Mouse (Mus musculus): ENCODE results near the gene Aasdhppt. TPM values are rescaled to one million over a fixed set of nuclear protein-coding genes. Genes with fewer than 3 reads are reported as not detected.

Aasdhppt gene
- 1 to 10 TPM; 5.0 to 6.3 TPM for total RNA-seq (2023)

DNA sequence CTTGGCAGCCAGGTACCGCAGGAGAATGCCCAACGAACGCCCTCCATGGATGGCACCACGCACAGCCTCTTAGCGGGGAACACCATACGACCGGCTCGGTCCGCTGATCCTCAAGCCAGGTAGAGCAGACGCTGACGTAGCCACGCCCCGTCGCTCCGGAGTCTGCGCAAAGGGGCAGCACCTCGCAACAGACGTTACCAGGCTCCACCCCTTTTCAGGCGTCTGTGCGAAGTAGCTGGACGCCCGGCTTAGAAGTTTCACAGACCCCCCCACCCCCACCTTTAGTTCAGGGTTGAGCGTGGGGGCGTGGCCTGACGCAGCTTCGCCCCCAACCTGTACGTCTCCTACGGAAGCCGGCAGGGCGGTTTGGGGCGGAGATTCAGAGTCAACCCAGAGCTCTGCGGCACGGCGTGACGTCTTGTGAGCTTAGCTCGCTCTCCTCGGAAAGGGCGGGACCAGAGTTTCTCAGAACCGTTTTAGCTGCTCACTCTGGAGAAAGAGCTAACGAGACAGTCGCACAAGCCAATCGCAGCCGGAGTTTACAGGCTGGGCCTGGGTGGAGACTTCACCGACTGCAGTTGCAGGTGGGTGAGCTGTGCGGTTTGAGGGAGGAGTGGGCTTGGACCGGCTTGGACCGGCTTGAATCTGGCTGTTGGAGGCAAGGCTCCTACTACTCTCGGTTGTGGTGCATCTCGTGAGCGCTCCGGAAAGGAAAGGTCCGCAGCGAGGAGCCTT, at the start of gene Aasdhppt, which contains the start of gene Kbtbd3:
Gene Aasdhppt, minus strand, starts transcription at position 121 of the 735 bp plus-strand sequence.
Gene Kbtbd3, plus strand, starts transcription at position 483 of the 735 bp plus-strand sequence.

Other genes starting within 250 kb of the Aasdhppt start
- 1 to 10 TPM; 1.2 to 1.4 TPM for gene Kbtbd3, start 362 bp upstream of the Aasdhppt start, total RNA-seq (2023)
- gene Msantd4, start 67.1 kb upstream of the Aasdhppt start, total RNA-seq (2023) = 10 to 100 TPM; 10.1 to 11.1 TPM